Mouse (Mus musculus): ENCODE results near the gene Slx4.

DNA sequence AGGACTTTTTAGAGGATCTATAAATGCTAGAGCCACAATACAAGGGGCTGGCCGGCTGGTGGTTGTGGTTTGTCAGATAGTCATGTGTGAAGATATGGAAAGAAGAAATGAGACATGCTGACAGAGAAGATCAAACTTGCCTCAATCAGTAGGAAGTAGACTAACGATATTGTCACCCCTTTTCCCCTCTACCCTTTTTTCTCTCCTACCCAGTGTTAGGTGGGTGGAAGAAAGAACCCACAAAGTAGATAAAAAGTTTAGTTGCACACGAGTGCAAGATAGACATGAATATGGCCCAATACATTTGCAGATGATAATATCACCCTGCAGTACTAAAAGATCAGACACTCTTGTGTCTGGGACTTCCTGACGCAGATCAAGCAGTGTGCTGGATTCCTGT is 15.2 kb downstream of the Slx4 start:
- no peak for TF ChIP-seq POLR2A (IDR thresholded peaks at IDR 0.05; ENCODE audit: borderline replicate concordance, control insufficient read depth, low read depth, low read length)
- no peak for TF ChIP-seq CTCF (IDR thresholded peaks at IDR 0.05; ENCODE audit: control insufficient read depth, insufficient read depth, low read length)

All from bone marrow, adult 2 months (tissue).